Mouse (Mus musculus): ENCODE measurements around the gene Pomp.

DNA sequence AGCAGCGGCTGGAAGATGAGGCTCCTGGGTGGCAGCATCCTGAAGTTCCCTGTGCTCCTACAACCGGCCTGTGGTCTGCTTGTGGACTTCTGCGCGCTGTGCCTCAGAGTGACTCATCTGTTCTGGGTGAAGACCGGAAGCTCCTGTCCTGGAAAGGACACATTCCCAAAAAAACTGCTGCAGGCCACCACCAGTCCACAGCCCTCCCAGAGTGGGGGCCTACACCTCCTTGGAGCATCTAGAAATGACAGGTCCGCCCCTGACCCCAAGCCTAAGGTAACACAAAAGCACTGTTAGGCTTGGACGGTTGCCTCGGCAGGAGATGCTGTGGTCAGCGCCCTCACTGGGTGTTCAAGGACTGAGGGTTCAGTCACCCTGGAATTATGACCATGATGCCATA is 42.9 kb downstream of the Pomp start:
- no peak for TF ChIP-seq CTCF (IDR thresholded peaks at IDR 0.05; ENCODE audit: extremely low read depth, insufficient read length, insufficient replicate concordance, low read depth, low read length)
- TF ChIP-seq POLR2A (IDR thresholded peaks at IDR 0.05; ENCODE audit: low read depth, low read length) = no peak

Data from small intestine, adult 2 months (tissue).